Mouse (Mus musculus) frontal cortex, adult (tissue): ENCODE measurements around the gene Mreg.

ENCODE experiments used
- ATAC-seq: cut with Nextera tagmentation; 2 replicates; pipeline ENCODE4 v1.9.2; 2017; ENCODE audit warnings: mild to moderate bottlenecking, moderate library complexity, mixed read lengths; ENCODE audit not compliant: low TSS enrichment

The Mreg gene

DNA sequence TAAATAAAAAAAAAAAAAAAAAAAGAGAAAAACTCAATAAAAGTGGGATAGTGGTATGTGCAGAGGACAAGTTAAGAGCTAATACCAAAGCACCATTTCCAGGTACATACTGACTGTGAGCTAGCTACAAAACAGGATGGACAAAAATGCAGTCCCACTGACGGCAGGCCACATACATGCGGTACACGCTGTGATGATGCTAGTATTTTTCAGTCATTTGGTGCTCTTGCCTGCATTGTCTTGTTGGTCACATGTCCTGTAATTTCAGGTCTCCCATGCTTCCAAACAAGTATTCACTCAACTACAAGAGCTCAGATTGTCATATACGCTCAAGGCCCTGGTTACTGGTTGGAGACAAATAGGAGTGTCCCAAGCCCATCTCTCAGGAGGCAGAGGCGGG lies 15.4 kb upstream of the Mreg start:
- ATAC-seq, result no peak

DNA sequence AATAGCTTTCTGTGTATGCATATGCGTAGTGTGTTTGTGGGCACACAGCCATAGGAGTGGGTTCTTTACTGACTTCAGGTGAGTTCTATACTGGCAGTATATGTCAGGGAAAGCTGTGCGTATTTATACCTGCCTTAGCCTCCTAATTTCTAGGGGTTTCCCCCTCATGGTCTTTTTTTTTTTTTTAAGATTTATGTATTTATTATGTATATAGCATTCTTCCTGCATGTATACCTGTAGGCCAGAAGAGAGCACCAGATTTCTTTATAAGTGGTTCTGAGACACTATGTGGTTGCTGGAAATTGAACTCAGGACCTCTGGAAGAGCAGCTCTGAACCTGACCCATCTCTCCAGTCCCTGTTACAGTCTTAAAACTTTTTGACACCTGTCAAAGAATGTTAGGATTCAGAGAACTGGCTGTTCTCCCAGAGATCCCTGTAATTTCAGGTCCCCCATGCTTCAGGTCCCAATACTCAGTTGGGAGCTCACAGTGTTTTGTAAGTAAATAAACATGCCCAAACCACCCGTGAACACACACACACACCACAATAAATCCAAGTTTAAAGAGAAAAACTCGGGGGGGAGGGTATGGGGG lies 14.9 kb upstream of the Mreg start:
- ATAC-seq, result no peak

GRCm38 (mm10) chr1:72226172-72226886 lies 14.2 kb upstream of the Mreg start:
- peak; percentile 35; the same call in 1 of the 2 replicates for ATAC-seq

DNA sequence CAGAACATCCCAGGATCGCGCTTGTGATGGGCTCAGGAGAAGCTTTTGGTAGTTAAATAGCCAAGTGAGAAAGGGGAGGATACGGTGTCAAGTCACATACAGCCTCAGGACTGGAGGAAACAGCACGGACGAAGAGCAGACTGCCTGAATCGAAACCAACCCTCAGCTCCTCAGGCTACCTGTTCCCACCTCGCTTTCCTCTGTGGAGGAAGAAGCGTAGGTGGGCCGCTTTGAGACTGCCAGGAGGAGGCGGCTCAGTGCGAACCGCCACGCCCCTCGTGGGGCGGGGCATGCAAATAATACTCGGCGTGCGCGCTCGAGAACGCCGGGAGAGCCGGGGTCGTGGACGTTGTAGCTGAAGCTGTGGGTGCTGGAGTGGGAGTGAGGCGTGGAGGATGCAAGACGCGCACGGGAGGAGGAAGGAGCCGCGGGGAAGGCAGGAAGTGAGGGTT lies 13.6 kb upstream of the Mreg start:
- ATAC-seq, result peak; percentile 88

GRCm38 (mm10) chr1:72225054-72225718 lies 13.1 kb upstream of the Mreg start:
- ATAC-seq, result no peak

DNA sequence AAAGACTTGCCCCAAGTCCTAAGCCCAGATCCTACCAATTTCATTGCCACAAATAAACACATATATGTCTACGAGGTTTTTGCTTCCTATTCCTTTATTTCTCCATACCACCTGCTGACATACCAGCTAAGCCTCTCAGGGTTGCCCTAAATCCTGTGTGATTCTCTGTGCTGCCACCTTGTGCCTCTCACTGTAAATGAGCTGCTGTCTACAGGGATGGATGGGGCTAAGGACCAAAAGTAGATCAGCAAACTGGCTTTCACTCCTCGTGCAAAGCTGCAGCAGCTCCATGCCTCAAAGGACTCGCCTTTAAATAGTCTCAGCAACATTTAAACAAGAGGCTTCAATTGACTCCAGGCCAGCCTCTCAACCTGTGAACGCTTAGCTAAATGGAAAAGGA lies 7.9 kb upstream of the Mreg start:
- ATAC-seq, result peak; percentile 97

GRCm38 (mm10) chr1:72219116-72219515 lies 7.0 kb upstream of the Mreg start:
- ATAC-seq, result no peak

DNA sequence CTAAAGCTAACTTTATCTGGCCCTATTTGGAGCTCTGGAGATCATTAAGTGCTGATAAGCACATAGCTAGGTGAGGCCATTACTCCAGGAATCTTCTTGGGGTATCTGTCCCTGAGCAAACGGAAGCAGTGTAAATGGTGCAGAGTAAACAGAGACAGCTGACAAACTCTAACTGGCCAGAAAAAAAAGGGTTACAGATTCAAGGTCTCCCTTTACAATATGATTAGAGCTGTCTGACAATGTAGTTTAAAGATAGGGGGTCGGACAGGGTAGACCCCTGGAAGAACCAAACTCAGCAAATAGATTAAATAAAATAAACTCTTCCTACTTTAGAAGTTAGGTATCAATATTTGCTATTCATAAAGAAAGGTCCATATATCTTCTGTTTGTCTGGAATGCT lies 6.5 kb upstream of the Mreg start:
- ATAC-seq, result no peak

DNA sequence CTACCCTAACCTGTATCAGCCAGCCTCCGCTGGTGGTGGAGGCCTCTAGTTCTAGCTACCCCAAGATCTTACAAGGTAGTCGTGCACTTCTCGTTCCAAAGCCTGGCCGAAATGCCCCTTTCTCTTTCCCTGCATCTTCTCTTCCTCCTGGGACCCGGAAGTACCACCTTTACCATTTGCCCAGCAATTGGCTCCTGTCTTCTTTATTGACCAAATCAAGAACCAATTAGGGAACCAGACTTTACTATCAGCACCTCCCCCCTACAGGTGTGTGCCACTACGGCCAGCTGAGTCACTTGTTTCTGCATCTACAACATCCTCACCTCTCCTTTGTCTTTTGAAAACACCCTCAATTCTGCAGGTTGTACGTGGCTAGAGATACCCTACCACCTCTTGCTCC lies 4.7 kb upstream of the Mreg start:
- ATAC-seq, result no peak

DNA sequence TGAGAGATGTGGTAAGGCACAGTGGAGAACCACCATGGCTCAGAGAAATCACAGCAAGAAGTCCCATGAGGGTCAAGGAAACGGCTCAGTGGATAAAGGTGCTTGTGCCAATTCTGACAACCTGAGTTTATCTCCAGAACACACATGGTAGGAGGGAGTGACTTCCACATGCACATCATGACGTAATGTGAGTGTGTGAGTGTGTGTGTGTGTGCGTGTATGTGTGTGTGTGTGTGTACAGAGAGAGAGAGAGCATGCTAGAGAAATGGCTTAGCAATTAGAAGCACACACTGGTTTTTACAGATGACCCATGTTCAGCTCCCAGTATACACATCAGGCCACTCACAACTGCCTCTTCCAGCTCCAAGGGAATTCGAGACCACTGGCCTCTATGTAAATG lies 3.1 kb upstream of the Mreg start:
- ATAC-seq, result no peak

- no peak for ATAC-seq
Observed at GRCm38 (mm10) chr1:72214470-72214961, 2.4 kb upstream of the Mreg start.

DNA sequence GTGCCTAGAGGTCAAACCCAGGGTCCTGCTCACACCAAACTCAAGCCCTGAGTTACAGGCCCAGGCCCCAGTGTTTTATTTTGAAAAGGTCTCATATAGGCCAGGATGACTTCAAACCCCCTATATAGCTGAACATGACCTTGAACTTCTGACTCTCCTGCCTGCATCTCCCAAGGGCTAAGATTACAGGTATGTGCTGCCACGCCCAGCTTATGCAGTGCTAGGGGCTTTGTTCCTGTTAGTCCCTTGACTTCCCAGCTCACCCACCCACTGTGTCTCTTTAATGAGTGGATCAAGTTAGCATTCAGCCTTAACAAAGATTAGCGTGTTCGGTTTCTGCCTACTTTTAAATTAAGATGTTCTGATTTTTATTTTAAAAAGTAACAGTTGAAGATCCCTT lies 1.8 kb upstream of the Mreg start:
- ATAC-seq, result no peak

- peak; percentile 17 for ATAC-seq
Observed at GRCm38 (mm10) chr1:72210803-72211679, 1.1 kb downstream of the Mreg start.

DNA sequence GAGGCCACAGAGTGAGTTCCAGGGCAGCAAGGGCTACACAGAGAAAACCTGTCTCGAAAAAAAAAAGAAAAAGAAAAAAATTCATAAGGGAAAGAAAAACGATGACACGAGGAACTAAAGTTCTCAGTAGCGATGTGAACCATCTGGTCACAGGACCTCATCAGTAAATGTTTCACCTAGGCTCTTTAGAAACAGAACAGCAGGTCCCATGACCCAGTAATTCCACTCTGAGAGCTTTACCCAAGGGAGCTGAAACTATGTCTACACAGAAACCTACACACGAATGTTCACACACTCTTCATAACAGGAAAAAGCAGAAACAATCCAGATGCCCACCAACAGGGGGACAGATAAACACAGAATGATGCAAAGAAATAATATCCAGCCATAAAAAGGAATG lies 4.0 kb downstream of the Mreg start:
- no peak for ATAC-seq

GRCm38 (mm10) chr1:72205113-72205512 lies 7.0 kb downstream of the Mreg start:
- no peak for ATAC-seq

DNA sequence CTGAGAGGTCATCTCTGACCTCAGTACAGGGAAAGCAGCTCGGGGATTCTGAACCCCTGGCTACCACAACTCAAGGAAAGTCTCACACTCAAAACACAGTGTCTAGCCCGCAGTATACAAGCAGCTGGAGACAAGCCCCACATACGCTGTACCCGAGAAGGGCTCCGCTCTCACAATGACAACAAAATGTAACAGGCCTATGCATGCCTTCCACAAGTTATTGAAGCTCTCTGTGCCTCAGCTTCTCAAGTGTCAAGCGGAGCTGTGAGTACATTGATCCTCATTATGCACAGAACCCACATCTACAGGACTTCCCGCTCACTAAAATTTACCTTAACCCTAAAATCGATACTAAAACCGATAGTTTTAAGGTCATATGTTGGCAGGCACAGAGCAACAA lies 8.9 kb downstream of the Mreg start:
- ATAC-seq, result no peak

DNA sequence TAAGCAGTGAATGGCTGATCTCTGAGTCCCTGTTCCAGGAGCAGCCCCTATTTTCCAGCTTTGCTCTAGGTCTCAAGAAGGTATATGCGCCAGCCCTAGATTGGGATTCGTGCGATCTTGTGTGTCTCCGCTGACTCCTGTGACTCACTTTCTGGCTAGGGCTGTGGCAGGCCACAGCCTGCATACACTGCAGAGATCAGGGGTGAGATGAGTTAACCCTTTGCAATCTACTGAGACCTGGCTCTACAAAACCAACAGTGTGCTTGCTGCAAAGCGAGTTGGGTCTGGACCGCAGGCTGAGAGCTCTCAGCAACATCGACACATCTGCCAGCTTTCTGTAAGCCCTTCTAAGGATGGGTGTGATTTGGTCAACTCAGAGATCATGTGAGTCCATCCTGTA lies 9.4 kb downstream of the Mreg start:
- ATAC-seq, result no peak

DNA sequence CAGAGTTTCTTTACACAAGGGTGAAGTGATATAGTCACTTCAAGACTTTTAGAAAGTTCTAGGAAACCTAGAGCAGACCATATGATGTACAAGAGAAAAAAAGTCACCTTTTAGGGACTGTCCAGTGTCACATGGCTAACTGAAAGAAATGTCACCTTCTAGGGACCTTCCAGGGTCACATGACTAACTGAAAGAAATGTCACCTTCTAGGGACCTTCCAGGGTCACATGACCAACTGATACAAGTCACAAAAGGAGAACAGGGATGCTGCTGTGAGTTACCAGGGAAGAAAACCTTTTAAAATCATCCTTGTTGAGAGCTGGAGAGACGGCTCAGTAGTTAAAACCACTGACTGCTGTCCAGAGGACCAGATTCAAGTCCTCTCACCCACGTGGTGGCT lies 10.0 kb downstream of the Mreg start:
- ATAC-seq, result no peak

- no peak for ATAC-seq
Observed at GRCm38 (mm10) chr1:72201126-72201525, 11.0 kb downstream of the Mreg start.

DNA sequence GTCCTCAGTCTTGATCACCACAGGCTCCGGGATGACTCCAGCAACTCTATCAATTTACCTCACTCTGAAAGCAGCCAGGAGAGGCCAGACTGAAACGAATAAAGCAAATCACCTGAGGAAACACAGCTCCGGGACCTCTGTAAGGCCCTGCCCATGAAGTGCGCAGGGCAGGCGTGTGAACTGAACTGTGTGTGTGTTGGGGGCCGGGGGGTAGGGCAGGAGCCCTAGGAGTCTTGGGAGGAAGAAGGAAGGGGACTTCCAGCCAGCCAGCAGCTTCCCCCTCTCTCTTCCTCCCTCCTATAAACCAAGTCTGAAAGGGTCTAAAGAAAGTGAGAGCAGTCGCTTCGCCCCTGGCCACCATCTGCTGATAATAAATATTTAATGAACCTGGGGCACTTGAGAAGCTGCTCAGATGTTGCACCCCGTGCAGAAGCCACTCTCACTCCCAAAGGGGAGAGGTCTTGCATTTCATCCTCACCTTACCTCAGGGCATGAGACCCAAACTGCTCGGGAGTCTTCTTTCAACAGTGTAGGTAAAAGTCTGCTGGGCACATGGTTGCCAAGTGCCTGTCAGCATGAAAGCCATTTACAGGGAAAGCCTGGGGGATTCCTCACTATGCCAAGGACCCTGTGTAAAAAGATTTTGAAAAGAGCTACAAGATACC lies 13.8 kb downstream of the Mreg start:
- ATAC-seq, result no peak

GRCm38 (mm10) chr1:72196626-72197359 lies 15.3 kb downstream of the Mreg start:
- no peak for ATAC-seq
